Mouse (Mus musculus): ENCODE data around the gene Asb10.

Asb10 gene

DNA sequence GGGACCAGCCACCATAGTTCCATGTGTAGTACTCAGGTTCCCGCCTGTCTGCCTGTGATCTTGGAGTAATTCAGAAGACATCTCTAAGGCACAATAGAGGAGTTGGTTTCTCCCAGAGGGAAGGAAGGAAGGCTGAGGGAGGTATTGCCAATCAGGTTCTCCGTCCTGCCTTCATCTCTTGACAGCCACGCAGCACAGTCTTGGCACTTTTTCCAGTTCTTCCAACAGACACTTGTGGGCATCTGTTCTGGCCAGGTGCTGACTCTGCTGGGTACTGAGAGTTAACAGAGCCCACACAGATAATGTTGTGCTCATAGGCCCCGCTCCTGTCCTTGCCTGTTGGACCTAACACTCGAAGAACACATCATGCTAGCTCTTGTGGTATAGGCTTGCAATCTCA is 54.0 kb downstream of the Asb10 start:
- DNase-seq, result no peak

DNA sequence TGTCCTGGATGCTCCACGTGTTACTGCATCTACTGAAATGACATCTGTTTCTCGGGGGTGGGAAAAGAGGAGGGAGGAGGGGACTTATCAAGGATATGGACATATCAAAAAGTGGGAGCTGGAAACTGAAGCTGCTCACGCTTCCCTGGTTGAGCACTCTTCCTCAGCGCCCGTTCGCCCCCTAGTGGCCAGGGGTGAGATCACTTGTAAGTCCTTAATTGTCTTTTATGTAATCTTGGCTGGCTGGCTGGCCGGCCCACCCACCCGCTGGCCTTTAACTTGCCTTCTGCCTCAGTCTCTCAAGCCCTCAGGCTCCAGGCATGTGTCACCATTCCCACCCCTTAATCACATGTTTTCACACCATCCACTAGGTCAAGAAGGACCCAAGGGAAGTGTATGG is 54.7 kb downstream of the Asb10 start:
- DNase-seq, result peak; percentile 98

DNA sequence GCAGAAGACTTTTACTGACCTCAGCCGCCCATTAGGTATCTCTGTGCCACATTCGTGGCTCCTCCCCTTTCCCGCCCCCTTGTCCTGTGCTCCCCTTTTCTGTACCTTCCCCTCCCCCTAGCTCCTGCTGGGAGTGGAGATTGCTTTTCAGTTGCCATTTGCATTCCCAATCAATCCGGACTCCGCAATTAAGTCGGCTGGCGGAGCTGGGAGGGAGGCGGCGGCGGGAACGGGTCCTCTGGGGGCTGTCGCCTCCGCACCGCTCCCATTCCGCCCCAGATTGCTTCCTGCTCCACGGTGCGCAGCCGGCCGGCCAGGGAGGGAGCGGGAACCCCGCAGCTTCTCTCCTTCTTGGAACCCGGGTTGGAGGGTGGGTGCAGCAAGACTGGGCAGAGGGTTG is 55.8 kb downstream of the Asb10 start:
- DNase-seq, result no peak

DNA sequence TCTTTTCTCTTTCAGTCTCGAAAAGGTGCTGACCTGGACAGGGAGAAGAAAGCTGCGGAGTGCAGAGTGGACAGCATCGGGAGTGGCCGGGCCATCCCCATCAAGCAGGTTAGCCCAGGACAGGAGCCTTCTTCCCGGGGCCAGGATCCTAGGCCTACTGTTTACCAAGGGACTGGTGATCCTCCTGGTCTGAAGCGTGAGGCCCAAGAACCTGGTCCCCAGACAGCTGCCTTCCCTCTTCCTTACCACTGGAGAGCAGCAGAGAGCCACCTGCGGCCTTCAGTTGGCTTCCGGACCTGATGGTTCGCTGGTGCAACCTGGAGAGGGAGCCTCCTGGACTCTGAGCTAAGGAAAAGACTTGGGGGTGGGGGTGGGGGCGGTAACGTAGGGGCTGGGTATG is 57.5 kb downstream of the Asb10 start:
- DNase-seq, result peak; percentile 93
